Mouse (Mus musculus): Measurements from ENCODE around the gene Zscan26.

Zscan26 gene

DNA sequence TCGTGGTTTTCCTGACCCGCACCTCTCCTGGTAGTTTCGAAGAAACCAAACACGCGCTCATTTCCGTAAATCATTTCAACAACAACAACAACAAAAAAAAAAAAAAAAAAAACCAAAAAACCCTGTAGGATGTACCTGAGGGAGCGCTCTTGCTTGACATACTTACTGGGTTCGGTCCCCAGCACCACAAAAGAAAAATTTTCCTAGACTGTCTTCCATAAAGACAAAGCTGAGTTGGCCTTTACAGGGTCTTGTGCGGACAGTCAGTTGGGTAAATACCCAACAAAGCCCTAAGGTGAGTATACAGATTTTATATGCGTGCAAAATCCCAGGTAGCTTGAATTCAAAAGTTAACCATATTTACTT is 12.3 kb downstream of the Zscan26 start:
- Histone ChIP-seq H3K36me3 (ENCODE audit: insufficient read depth, low read length) (peaks cover 37% of the 10 kb centered on the region), H3K9me3 (ENCODE audit: low read length) (no peaks in the 10 kb centered on the region), H3K4me1 (replicated peaks; ENCODE audit: low read depth, low read length) (peaks cover 13% of the 10 kb centered on the region), H3K27me3 (ENCODE audit: insufficient read depth, low read length) (peaks cover 5% of the 10 kb centered on the region; the same call in 1 of the 2 replicates), H3K4me3 (replicated peaks; ENCODE audit: low read length) (peak overlapping the region; percentile 80)
- no peak for TF ChIP-seq CTCF (conservative IDR thresholded peaks at IDR 0.05; ENCODE audit: low read length)
- no peak for TF ChIP-seq NANOG (IDR thresholded peaks at IDR 0.05; ENCODE audit: borderline replicate concordance, low read length)
- TF ChIP-seq POU5F1 (IDR thresholded peaks at IDR 0.05; ENCODE audit: borderline replicate concordance, low read length): no peak

DNA sequence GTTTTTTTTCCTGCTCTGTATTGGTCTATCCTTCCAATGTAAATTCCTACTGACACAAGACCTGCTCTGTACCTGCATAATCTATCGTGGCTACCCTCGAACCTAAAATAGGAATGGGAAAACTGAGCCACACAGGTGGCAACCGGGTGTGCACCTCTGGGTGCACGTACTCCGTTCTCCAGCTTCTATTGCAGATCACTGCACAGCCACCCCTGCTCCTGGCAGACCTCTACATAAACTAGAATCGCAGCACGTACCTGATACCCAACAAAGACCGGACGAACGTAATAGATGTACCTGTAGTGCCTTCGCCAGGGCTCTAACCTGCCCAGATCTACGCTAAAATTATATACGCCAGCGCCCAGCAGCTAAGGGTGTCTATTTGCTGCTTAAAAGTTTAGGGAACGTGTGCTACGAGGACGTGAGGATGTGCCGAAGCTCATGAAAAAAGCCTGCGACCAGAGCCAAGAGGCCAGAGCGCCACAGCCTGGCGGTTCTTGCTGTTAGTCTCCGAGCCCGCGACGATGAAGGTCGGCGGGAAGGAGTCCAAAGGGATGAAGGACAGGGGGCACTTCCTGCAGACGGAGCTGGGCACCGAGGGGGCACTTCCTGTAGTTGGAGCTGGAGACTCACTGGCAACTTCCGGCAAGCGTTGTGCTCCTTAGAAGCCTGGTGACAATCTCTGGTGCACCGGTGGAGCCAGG is 12.9 kb downstream of the Zscan26 start, which contains the start of gene Pgbd1:
Pgbd1 (minus strand) TSS at position 556 of the 704 bp plus-strand sequence.
- Histone ChIP-seq H3K4me3 (replicated peaks; ENCODE audit: low read length) (peak within 1 kb of the TSS; percentile 80), H3K9me3 (ENCODE audit: low read length) (no peaks in the 10 kb centered on the region), H3K4me1 (replicated peaks; ENCODE audit: low read depth, low read length) (peaks cover 13% of the 10 kb centered on the region), H3K36me3 (ENCODE audit: insufficient read depth, low read length) (peaks cover 32% of the 10 kb centered on the region), H3K27me3 (ENCODE audit: insufficient read depth, low read length) (peaks cover 7% of the 10 kb centered on the region; the same call in 1 of the 2 replicates)
- TF ChIP-seq POU5F1 (IDR thresholded peaks at IDR 0.05; ENCODE audit: borderline replicate concordance, low read length): no peak
- no peak for TF ChIP-seq CTCF (conservative IDR thresholded peaks at IDR 0.05; ENCODE audit: low read length)
- TF ChIP-seq NANOG (IDR thresholded peaks at IDR 0.05; ENCODE audit: borderline replicate concordance, low read length): no peak

DNA sequence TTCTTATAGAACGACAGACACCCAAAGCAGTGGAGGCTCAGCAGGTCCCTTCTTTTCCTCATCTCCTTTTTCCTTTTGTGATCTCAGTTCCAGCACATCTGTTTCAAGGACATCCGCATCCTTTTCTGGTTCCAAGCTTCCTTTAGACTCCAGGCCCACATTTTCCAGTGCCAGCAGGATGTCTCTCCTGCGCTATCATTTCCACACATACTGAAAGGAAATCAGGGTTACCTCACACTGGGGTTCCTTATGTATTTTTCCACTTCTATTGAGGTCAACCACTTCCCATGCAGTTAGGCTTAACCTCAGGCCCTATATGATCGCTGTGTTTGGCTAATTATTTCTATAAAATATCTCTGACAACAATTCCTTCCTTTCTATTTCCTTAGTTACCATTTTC is 18.1 kb downstream of the Zscan26 start:
- H3K9me3 ChIP-seq (ENCODE audit: low read length): no peaks in the 10 kb centered on the region
- no peak for TF ChIP-seq CTCF (conservative IDR thresholded peaks at IDR 0.05; ENCODE audit: low read length)
- no peak for TF ChIP-seq POU5F1 (IDR thresholded peaks at IDR 0.05; ENCODE audit: borderline replicate concordance, low read length)
- no peak for TF ChIP-seq NANOG (IDR thresholded peaks at IDR 0.05; ENCODE audit: borderline replicate concordance, low read length)

DNA sequence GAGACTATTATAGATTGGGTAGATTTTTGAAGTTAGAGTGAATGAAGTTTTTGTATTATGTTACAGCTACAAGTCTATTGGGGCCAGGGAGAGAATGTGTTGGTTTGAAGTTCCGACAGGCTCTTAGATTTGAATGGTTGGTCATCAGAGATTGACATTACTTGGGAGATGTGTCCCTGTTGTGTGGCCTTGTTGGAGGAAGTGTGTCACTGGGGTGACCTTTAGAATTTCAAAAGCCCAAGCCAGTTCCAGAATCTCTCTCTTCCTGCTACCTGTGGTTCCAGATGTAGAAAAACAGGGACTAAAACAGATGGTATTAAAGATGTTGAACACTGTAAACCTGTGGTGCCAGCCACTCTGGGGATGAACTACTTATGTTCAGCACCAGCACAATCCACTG is 25.9 kb downstream of the Zscan26 start:
- H3K36me3 ChIP-seq (ENCODE audit: insufficient read depth, low read length): no peaks in the 10 kb centered on the region
- TF ChIP-seq POU5F1 (IDR thresholded peaks at IDR 0.05; ENCODE audit: borderline replicate concordance, low read length) (no peak), CTCF (conservative IDR thresholded peaks at IDR 0.05; ENCODE audit: low read length) (no peak), NANOG (IDR thresholded peaks at IDR 0.05; ENCODE audit: borderline replicate concordance, low read length) (no peak)
- no peaks in the 10 kb centered on the region for H3K4me1 ChIP-seq (replicated peaks; ENCODE audit: low read depth, low read length)
- no peak overlapping the region for H3K4me3 ChIP-seq (replicated peaks; ENCODE audit: low read length)
- peaks cover 3% of the 10 kb centered on the region; the same call in 1 of the 2 replicates for H3K9me3 ChIP-seq (ENCODE audit: low read length)
- H3K27me3 ChIP-seq (ENCODE audit: insufficient read depth, low read length): no peaks in the 10 kb centered on the region

More for the DNA sequence above, 18.1 kb downstream of the Zscan26 start:
- Histone ChIP-seq H3K27me3 (ENCODE audit: insufficient read depth, low read length) (peaks cover 7% of the 10 kb centered on the region; the same call in 1 of the 2 replicates), H3K36me3 (ENCODE audit: insufficient read depth, low read length) (no peaks in the 10 kb centered on the region), H3K4me1 (replicated peaks; ENCODE audit: low read depth, low read length) (peaks cover 8% of the 10 kb centered on the region), H3K4me3 (replicated peaks; ENCODE audit: low read length) (no peak overlapping the region)

DNA sequence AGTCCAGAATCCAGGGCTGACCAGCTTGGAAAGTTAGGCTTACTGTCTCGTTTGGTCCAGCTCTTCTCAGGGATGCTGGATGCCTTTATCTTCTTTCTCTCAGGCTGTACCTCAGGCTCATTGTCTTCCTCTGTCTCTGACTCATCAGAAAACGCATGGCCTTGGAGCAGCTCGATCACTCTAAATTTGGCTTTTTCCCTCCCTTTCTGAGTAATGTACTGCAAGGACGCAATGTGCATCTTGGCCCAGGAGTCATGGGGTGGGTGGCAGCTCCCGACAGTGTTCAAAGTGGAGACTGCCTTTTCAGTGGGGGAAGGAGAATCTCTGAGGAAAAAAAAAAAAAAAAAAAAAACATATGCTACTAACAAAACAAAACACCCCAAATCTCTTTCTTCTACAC is 30.2 kb downstream of the Zscan26 start:
- H3K27me3 ChIP-seq (ENCODE audit: insufficient read depth, low read length): no peaks in the 10 kb centered on the region
- H3K4me1 ChIP-seq (replicated peaks; ENCODE audit: low read depth, low read length): no peaks in the 10 kb centered on the region
- peaks cover 3% of the 10 kb centered on the region; the same call in 1 of the 2 replicates for H3K9me3 ChIP-seq (ENCODE audit: low read length)
- no peak for TF ChIP-seq CTCF (conservative IDR thresholded peaks at IDR 0.05; ENCODE audit: low read length)
- no peak for TF ChIP-seq POU5F1 (IDR thresholded peaks at IDR 0.05; ENCODE audit: borderline replicate concordance, low read length)
- no peak for TF ChIP-seq NANOG (IDR thresholded peaks at IDR 0.05; ENCODE audit: borderline replicate concordance, low read length)
- H3K36me3 ChIP-seq (ENCODE audit: insufficient read depth, low read length): no peaks in the 10 kb centered on the region
- H3K4me3 ChIP-seq (replicated peaks; ENCODE audit: low read length): no peak overlapping the region

DNA sequence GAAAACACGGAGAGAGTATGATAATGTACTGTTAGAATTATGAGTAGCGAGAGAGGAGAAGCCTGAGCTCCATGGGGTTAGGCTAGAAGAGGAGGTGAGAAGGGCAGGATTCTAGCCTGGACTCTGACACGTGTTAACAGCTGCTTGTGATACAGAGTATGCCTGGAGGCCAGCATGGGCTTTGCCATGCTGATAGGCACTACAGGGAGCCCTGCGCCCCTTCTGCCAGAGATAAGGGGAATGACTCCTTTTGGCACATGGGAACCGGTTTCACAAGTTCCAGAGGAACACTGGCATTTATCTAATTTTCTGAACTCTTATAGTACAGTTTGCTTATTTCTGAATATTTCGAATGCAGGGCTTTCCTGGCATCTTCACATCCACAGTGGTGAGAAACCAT is 34.7 kb downstream of the Zscan26 start:
- TF ChIP-seq CTCF (conservative IDR thresholded peaks at IDR 0.05; ENCODE audit: low read length): no peak
- TF ChIP-seq POU5F1 (IDR thresholded peaks at IDR 0.05; ENCODE audit: borderline replicate concordance, low read length): no peak
- no peak for TF ChIP-seq NANOG (IDR thresholded peaks at IDR 0.05; ENCODE audit: borderline replicate concordance, low read length)
- no peaks in the 10 kb centered on the region for H3K36me3 ChIP-seq (ENCODE audit: insufficient read depth, low read length)
- H3K9me3 ChIP-seq (ENCODE audit: low read length): no peaks in the 10 kb centered on the region
- H3K4me1 ChIP-seq (replicated peaks; ENCODE audit: low read depth, low read length): 0 out of 2 replicates have a peak, but pooled peaks cover 3% of the 10 kb centered on the region
- H3K4me3 ChIP-seq (replicated peaks; ENCODE audit: low read length): no peak overlapping the region
- H3K27me3 ChIP-seq (ENCODE audit: insufficient read depth, low read length): no peaks in the 10 kb centered on the region

DNA sequence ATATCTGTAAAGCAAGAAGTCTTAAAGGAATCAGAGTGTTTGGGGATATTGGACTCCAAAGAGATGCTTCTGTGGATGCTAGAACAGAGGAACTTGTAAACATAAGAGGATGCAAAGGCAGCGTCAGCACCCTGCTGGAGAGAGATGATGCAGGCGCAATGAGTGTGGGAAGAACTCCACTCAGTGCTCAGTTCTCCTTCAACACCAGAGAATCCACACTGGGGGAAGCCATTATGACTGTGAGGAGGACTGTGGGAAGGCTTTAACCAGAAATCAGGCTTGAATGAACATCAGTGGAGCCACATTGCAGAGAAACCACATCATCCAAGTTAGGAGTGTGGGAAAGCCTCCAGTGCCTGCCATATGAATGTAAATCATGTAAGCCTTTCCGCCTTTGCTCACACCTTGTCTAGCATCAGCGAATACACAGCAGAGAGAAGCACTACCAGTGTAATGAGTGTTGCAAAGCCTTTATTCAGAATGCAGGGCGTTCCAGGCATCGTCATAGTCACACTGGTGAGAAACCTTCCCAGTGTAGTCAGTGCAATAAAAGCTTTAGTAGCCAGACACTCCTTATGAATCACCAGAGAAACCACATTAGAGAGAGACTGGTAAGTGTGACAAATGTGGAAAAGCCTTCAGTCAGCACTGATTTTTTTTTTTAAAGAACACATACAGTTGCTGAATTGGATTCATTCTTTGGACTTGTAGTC is 36.1 kb downstream of the Zscan26 start:
- TF ChIP-seq NANOG (IDR thresholded peaks at IDR 0.05; ENCODE audit: borderline replicate concordance, low read length): no peak
- no peak for TF ChIP-seq CTCF (conservative IDR thresholded peaks at IDR 0.05; ENCODE audit: low read length)
- TF ChIP-seq POU5F1 (IDR thresholded peaks at IDR 0.05; ENCODE audit: borderline replicate concordance, low read length): no peak
- Histone ChIP-seq H3K4me3 (replicated peaks; ENCODE audit: low read length) (no peak overlapping the region), H3K4me1 (replicated peaks; ENCODE audit: low read depth, low read length) (0 out of 2 replicates have a peak, but pooled peaks cover 3% of the 10 kb centered on the region), H3K9me3 (ENCODE audit: low read length) (no peaks in the 10 kb centered on the region), H3K36me3 (ENCODE audit: insufficient read depth, low read length) (no peaks in the 10 kb centered on the region), H3K27me3 (ENCODE audit: insufficient read depth, low read length) (no peaks in the 10 kb centered on the region)

DNA sequence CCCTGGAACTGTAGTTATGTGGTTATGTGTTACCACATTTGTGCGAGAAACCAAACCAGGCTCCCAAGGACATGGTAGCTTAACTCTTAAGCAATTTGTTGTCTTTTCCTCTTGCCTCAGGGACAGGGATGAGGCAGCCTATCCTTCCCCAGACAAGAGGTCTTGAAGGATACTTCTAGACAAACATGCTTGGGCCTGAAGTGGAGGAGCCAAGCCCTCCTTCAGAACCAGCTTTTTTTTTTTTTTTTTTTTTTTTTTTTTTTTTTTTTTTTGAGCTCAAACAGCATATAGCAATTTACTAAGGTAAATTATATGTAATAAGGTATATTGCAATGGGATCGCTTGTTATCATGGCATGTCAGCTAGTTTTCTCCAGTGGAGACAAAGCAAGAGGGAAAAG is 37.8 kb downstream of the Zscan26 start:
- Histone ChIP-seq H3K9me3 (ENCODE audit: low read length) (no peaks in the 10 kb centered on the region), H3K4me1 (replicated peaks; ENCODE audit: low read depth, low read length) (0 out of 2 replicates have a peak, but pooled peaks cover 3% of the 10 kb centered on the region), H3K4me3 (replicated peaks; ENCODE audit: low read length) (no peak overlapping the region), H3K27me3 (ENCODE audit: insufficient read depth, low read length) (no peaks in the 10 kb centered on the region), H3K36me3 (ENCODE audit: insufficient read depth, low read length) (no peaks in the 10 kb centered on the region)
- no peak for TF ChIP-seq NANOG (IDR thresholded peaks at IDR 0.05; ENCODE audit: borderline replicate concordance, low read length)

Measured in E14TG2a.4 (cell line).